Mouse (Mus musculus): ENCODE results near the gene Ttc26. TPM values are rescaled to one million over a fixed set of nuclear protein-coding genes. Genes with fewer than 3 reads are reported as not detected.

Gene Ttc26
- polyA plus RNA-seq, 1 experiment = 14.3 TPM

GRCm38 (mm10) chr6:38341751-38342665 lies 39.3 kb upstream of the Ttc26 start:
- Histone ChIP-seq H3K4me1 (ENCODE audit: control insufficient read depth, insufficient read depth, low read length) (peaks cover 2% of the 10 kb centered on the region), H3K9ac (ENCODE audit: low read depth, poor library complexity, severe bottlenecking) (no peak overlapping the region), H3K4me3 (ENCODE audit: low read depth, low read length) (no peak overlapping the region), H3K27me3 (ENCODE audit: control insufficient read depth, insufficient read depth, low read length, poor library complexity, severe bottlenecking) (no peaks in the 10 kb centered on the region), H3K9me3 (replicated peaks; ENCODE audit: control insufficient read depth, insufficient read depth, low read length, poor library complexity, severe bottlenecking) (no peaks in the 10 kb centered on the region), H3K36me3 (ENCODE audit: control insufficient read depth, insufficient read depth, low read length, poor library complexity, severe bottlenecking) (peaks cover 5% of the 10 kb centered on the region; the same call in 1 of the 2 replicates), H3K27ac (ENCODE audit: insufficient read depth, low read length) (no peak overlapping the region)
- TF ChIP-seq EP300 (IDR thresholded peaks at IDR 0.05; ENCODE audit: insufficient read depth, low read depth, low read length) (no peak), CTCF (IDR thresholded peaks at IDR 0.05; ENCODE audit: low read depth, low read length) (no peak), POLR2A (IDR thresholded peaks at IDR 0.05; ENCODE audit: insufficient read depth, low read length) (no peak)

GRCm38 (mm10) chr6:38342666-38342992 lies 38.6 kb upstream of the Ttc26 start:
- Histone ChIP-seq H3K27me3 (ENCODE audit: control insufficient read depth, insufficient read depth, low read length, poor library complexity, severe bottlenecking) (no peaks in the 10 kb centered on the region), H3K4me3 (ENCODE audit: low read depth, low read length) (no peak overlapping the region), H3K9me3 (replicated peaks; ENCODE audit: control insufficient read depth, insufficient read depth, low read length, poor library complexity, severe bottlenecking) (no peaks in the 10 kb centered on the region), H3K36me3 (ENCODE audit: control insufficient read depth, insufficient read depth, low read length, poor library complexity, severe bottlenecking) (peaks cover 5% of the 10 kb centered on the region; the same call in 1 of the 2 replicates), H3K4me1 (ENCODE audit: control insufficient read depth, insufficient read depth, low read length) (peaks cover 2% of the 10 kb centered on the region), H3K27ac (ENCODE audit: insufficient read depth, low read length) (no peak overlapping the region), H3K9ac (ENCODE audit: low read depth, poor library complexity, severe bottlenecking) (no peak overlapping the region)
- TF ChIP-seq CTCF (IDR thresholded peaks at IDR 0.05; ENCODE audit: low read depth, low read length) (no peak), EP300 (IDR thresholded peaks at IDR 0.05; ENCODE audit: insufficient read depth, low read depth, low read length) (no peak), POLR2A (IDR thresholded peaks at IDR 0.05; ENCODE audit: insufficient read depth, low read length) (no peak)

GRCm38 (mm10) chr6:38343581-38343980 lies 37.7 kb upstream of the Ttc26 start:
- H3K36me3 ChIP-seq (ENCODE audit: control insufficient read depth, insufficient read depth, low read length, poor library complexity, severe bottlenecking) = peaks cover 5% of the 10 kb centered on the region; the same call in 1 of the 2 replicates
- no peak overlapping the region for H3K4me3 ChIP-seq (ENCODE audit: low read depth, low read length)
- peaks cover 2% of the 10 kb centered on the region for H3K4me1 ChIP-seq (ENCODE audit: control insufficient read depth, insufficient read depth, low read length)
- no peak overlapping the region for H3K9ac ChIP-seq (ENCODE audit: low read depth, poor library complexity, severe bottlenecking)
- no peaks in the 10 kb centered on the region for H3K27me3 ChIP-seq (ENCODE audit: control insufficient read depth, insufficient read depth, low read length, poor library complexity, severe bottlenecking)
- H3K9me3 ChIP-seq (replicated peaks; ENCODE audit: control insufficient read depth, insufficient read depth, low read length, poor library complexity, severe bottlenecking) = no peaks in the 10 kb centered on the region
- TF ChIP-seq CTCF (IDR thresholded peaks at IDR 0.05; ENCODE audit: low read depth, low read length) = no peak
- no peak for TF ChIP-seq EP300 (IDR thresholded peaks at IDR 0.05; ENCODE audit: insufficient read depth, low read depth, low read length)
- no peak for TF ChIP-seq POLR2A (IDR thresholded peaks at IDR 0.05; ENCODE audit: insufficient read depth, low read length)
- H3K27ac ChIP-seq (ENCODE audit: insufficient read depth, low read length) = no peak overlapping the region

- Histone ChIP-seq H3K27ac (ENCODE audit: insufficient read depth, low read length) (no peak overlapping the region), H3K4me1 (ENCODE audit: control insufficient read depth, insufficient read depth, low read length) (peaks cover 2% of the 10 kb centered on the region), H3K36me3 (ENCODE audit: control insufficient read depth, insufficient read depth, low read length, poor library complexity, severe bottlenecking) (0 out of 2 replicates have a peak, but pooled peaks cover 3% of the 10 kb centered on the region), H3K9me3 (replicated peaks; ENCODE audit: control insufficient read depth, insufficient read depth, low read length, poor library complexity, severe bottlenecking) (no peaks in the 10 kb centered on the region), H3K4me3 (ENCODE audit: low read depth, low read length) (no peak overlapping the region), H3K9ac (ENCODE audit: low read depth, poor library complexity, severe bottlenecking) (no peak overlapping the region), H3K27me3 (ENCODE audit: control insufficient read depth, insufficient read depth, low read length, poor library complexity, severe bottlenecking) (no peaks in the 10 kb centered on the region)
- TF ChIP-seq POLR2A (IDR thresholded peaks at IDR 0.05; ENCODE audit: insufficient read depth, low read length) = no peak
- no peak for TF ChIP-seq EP300 (IDR thresholded peaks at IDR 0.05; ENCODE audit: insufficient read depth, low read depth, low read length)
- TF ChIP-seq CTCF (IDR thresholded peaks at IDR 0.05; ENCODE audit: low read depth, low read length) = no peak
Observed at GRCm38 (mm10) chr6:38344006-38344670, 37.1 kb upstream of the Ttc26 start.

GRCm38 (mm10) chr6:38345796-38346195 lies 35.5 kb upstream of the Ttc26 start:
- H3K4me1 ChIP-seq (ENCODE audit: control insufficient read depth, insufficient read depth, low read length) = peaks cover 2% of the 10 kb centered on the region
- TF ChIP-seq EP300 (IDR thresholded peaks at IDR 0.05; ENCODE audit: insufficient read depth, low read depth, low read length) (no peak), POLR2A (IDR thresholded peaks at IDR 0.05; ENCODE audit: insufficient read depth, low read length) (no peak), CTCF (IDR thresholded peaks at IDR 0.05; ENCODE audit: low read depth, low read length) (no peak)
- H3K36me3 ChIP-seq (ENCODE audit: control insufficient read depth, insufficient read depth, low read length, poor library complexity, severe bottlenecking) = no peaks in the 10 kb centered on the region
- no peak overlapping the region for H3K27ac ChIP-seq (ENCODE audit: insufficient read depth, low read length)
- H3K9me3 ChIP-seq (replicated peaks; ENCODE audit: control insufficient read depth, insufficient read depth, low read length, poor library complexity, severe bottlenecking) = no peaks in the 10 kb centered on the region
- H3K4me3 ChIP-seq (ENCODE audit: low read depth, low read length) = no peak overlapping the region
- no peaks in the 10 kb centered on the region for H3K27me3 ChIP-seq (ENCODE audit: control insufficient read depth, insufficient read depth, low read length, poor library complexity, severe bottlenecking)
- H3K9ac ChIP-seq (ENCODE audit: low read depth, poor library complexity, severe bottlenecking) = no peak overlapping the region

GRCm38 (mm10) chr6:38347875-38348274 lies 33.4 kb upstream of the Ttc26 start:
- TF ChIP-seq EP300 (IDR thresholded peaks at IDR 0.05; ENCODE audit: insufficient read depth, low read depth, low read length) (no peak), POLR2A (IDR thresholded peaks at IDR 0.05; ENCODE audit: insufficient read depth, low read length) (no peak), CTCF (IDR thresholded peaks at IDR 0.05; ENCODE audit: low read depth, low read length) (no peak)
- Histone ChIP-seq H3K27me3 (ENCODE audit: control insufficient read depth, insufficient read depth, low read length, poor library complexity, severe bottlenecking) (no peaks in the 10 kb centered on the region), H3K4me3 (ENCODE audit: low read depth, low read length) (no peak overlapping the region)

More at GRCm38 (mm10) chr6:38347875-38348274, 33.4 kb upstream of the Ttc26 start:
- no peaks in the 10 kb centered on the region for H3K36me3 ChIP-seq (ENCODE audit: control insufficient read depth, insufficient read depth, low read length, poor library complexity, severe bottlenecking)
- H3K9me3 ChIP-seq (replicated peaks; ENCODE audit: control insufficient read depth, insufficient read depth, low read length, poor library complexity, severe bottlenecking) = no peaks in the 10 kb centered on the region
- no peak overlapping the region for H3K9ac ChIP-seq (ENCODE audit: low read depth, poor library complexity, severe bottlenecking)
- H3K27ac ChIP-seq (ENCODE audit: insufficient read depth, low read length) = no peak overlapping the region
- H3K4me1 ChIP-seq (ENCODE audit: control insufficient read depth, insufficient read depth, low read length) = peaks cover 2% of the 10 kb centered on the region

Measured in ES-Bruce4 (cell line).